Mouse (Mus musculus) limb, embryonic 14.5 days (tissue): Measurements from ENCODE around the gene Tmem205. TPM values are rescaled to one million over a fixed set of nuclear protein-coding genes. Genes with fewer than 3 reads are reported as not detected.

Source experiments
- ATAC-seq: fragments of 200-750 bp; cut with Nextera tagmentation; 2 replicates; pipeline ENCODE4 v1.8.0; 2017; ENCODE audit warnings: low read depth, moderate number of reproducible peaks, moderate TSS enrichment; ENCODE audit not compliant: low FRiP score
- DNase-seq: peaks from one replicate; pipeline ENCODE4 v3.0.0-alpha.2; 2015; ENCODE audit warnings: low spot score
- H3K27ac ChIP-seq: fragments of 300-500 bp; sonication (generic); replicated peaks from 2 replicates; pipeline ENCODE4 v1.5.1; 2014; ENCODE audit warnings: low read depth, mild to moderate bottlenecking, low read length, moderate library complexity, mixed read lengths
- H3K27me3 ChIP-seq: fragments of 300-500 bp; sonication (generic); 2 replicates; pipeline ENCODE4 v1.6.1; 2014; ENCODE audit warnings: low read length, mixed read lengths; ENCODE audit not compliant: control insufficient read depth, insufficient read depth
- H3K36me3 ChIP-seq: fragments of 300-500 bp; sonication (generic); 2 replicates; pipeline ENCODE4 v1.6.1; 2014; ENCODE audit warnings: mild to moderate bottlenecking, low read length, moderate library complexity, mixed read lengths; ENCODE audit not compliant: control insufficient read depth, insufficient read depth
- H3K4me1 ChIP-seq: fragments of 300-500 bp; sonication (generic); 2 replicates; pipeline ENCODE4 v1.6.1; 2014; ENCODE audit warnings: antibody characterized with exemption, low read length, mixed read lengths; ENCODE audit not compliant: control insufficient read depth, insufficient read depth
- H3K4me2 ChIP-seq: fragments of 300-500 bp; sonication (generic); replicated peaks from 2 replicates; pipeline ENCODE4 v1.6.1; 2014; ENCODE audit warnings: low read depth, mild to moderate bottlenecking, low read length, moderate library complexity; ENCODE audit not compliant: severe bottlenecking
- H3K4me3 ChIP-seq: fragments of 300-500 bp; sonication (generic); replicated peaks from 2 replicates; pipeline ENCODE4 v1.5.1; 2014; ENCODE audit warnings: low read length
- H3K9ac ChIP-seq: fragments of 300-500 bp; sonication (generic); 2 replicates; pipeline ENCODE4 v1.6.1; 2014; ENCODE audit warnings: mild to moderate bottlenecking, low read depth, low read length, moderate library complexity; ENCODE audit not compliant: severe bottlenecking
- H3K9me3 ChIP-seq: fragments of 300-500 bp; sonication (generic); 2 replicates; pipeline ENCODE4 v1.6.1; 2016; ENCODE audit warnings: low read length; ENCODE audit not compliant: control insufficient read depth
- POLR2A ChIP-seq: fragments of 200-500 bp; IDR thresholded peaks from 2 replicates; pipeline ENCODE4 v1.8.0; 2012; ENCODE audit warnings: inconsistent platforms, mild to moderate bottlenecking, moderate library complexity, borderline replicate concordance; ENCODE audit not compliant: insufficient read depth, insufficient read length; ENCODE audit errors: extremely low read depth
- WGBS: fragments of 180-500 bp; shearing (Covaris S2); extraction: QIAGEN DNeasy Blood & Tissue Kit; methylation state at CpG from one replicate; pipeline ENCODE4 v1.1.7; 2014; 5-methylcytosine and 5-hydroxymethylcytosine counted together
- polyA plus RNA-seq, 2 experiments: library from polyadenylated mRNA; depleted of rRNA in 1 of 2; stranded (reverse) in 1 of 2; unstranded in 1 of 2; fragments of >200 nt; fragmentation: Nextera tagmentation in 1 of 2; extraction: Ambion mirVana in 1 of 2; gene quantifications; 2 replicates each; pipeline versions ENCODE4 v1.2.1 to v1.2.3; 2012 to 2014

Gene Tmem205
- polyA plus RNA-seq, 2 experiments = 37.4 to 51.5 TPM

GRCm38 (mm10) chr9:21937711-21938175, 10.4 kb upstream of the Tmem205 start:
- 84% methylated on average over 4 of the region's 4 CpGs for WGBS
- Histone ChIP-seq H3K27ac (no peak overlapping the region), H3K4me3 (peak overlapping the region; percentile 58; the same call in 1 of the 2 replicates), H3K27me3 (no peaks in the 10 kb centered on the region), H3K4me2 (no peak overlapping the region), H3K36me3 (peaks cover 8% of the 10 kb centered on the region; the same call in 1 of the 2 replicates), H3K9ac (no peak overlapping the region), H3K9me3 (no peaks in the 10 kb centered on the region), H3K4me1 (peaks cover 3% of the 10 kb centered on the region; the same call in 1 of the 2 replicates)
- no peak for ATAC-seq
- DNase-seq = no peak
- no peak for TF ChIP-seq POLR2A

GRCm38 (mm10) chr9:21936692-21937570, 9.6 kb upstream of the Tmem205 start, which contains the start of gene Plppr2:
Gene Plppr2, plus strand, starts transcription at chr9:21937033.
- TF ChIP-seq POLR2A = 0 out of 2 replicates have a peak, but pooled peaks have one; percentile 39
- peak within 1 kb of the TSS; percentile 72 for H3K4me2 ChIP-seq
- H3K4me1 ChIP-seq = peaks cover 3% of the 10 kb centered on the region; the same call in 1 of the 2 replicates
- peak within 1 kb of the TSS; percentile 19; the same call in 1 of the 2 replicates for H3K27ac ChIP-seq
- H3K4me3 ChIP-seq = peak within 1 kb of the TSS; percentile 58
- no peaks in the 10 kb centered on the region for H3K9me3 ChIP-seq
- peak within 1 kb of the TSS; percentile 59 for H3K9ac ChIP-seq
- H3K27me3 ChIP-seq = no peaks in the 10 kb centered on the region
- 3% methylated on average over 43 of the region's 43 CpGs for WGBS
- ATAC-seq = peak; percentile 97
- H3K36me3 ChIP-seq = peaks cover 8% of the 10 kb centered on the region; the same call in 1 of the 2 replicates
- peak; percentile 95 for DNase-seq

GRCm38 (mm10) chr9:21935466-21936131, 8.2 kb upstream of the Tmem205 start:
- ATAC-seq (no peak), DNase-seq (no peak)
- no peak for TF ChIP-seq POLR2A
- H3K27ac ChIP-seq = no peak overlapping the region
- 80% methylated on average over 7 of the region's 7 CpGs for WGBS
- H3K4me3 ChIP-seq = no peak overlapping the region
- H3K9ac ChIP-seq = no peak overlapping the region
- H3K9me3 ChIP-seq = no peaks in the 10 kb centered on the region
- no peaks in the 10 kb centered on the region for H3K27me3 ChIP-seq
- H3K36me3 ChIP-seq = peaks cover 4% of the 10 kb centered on the region; the same call in 1 of the 2 replicates
- peaks cover 3% of the 10 kb centered on the region; the same call in 1 of the 2 replicates for H3K4me1 ChIP-seq
- H3K4me2 ChIP-seq = peak overlapping the region; percentile 72; the same call in 1 of the 2 replicates

GRCm38 (mm10) chr9:21934021-21934420, 6.7 kb upstream of the Tmem205 start:
- peaks cover 3% of the 10 kb centered on the region; the same call in 1 of the 2 replicates for H3K4me1 ChIP-seq
- no peaks in the 10 kb centered on the region for H3K36me3 ChIP-seq
- no peak for TF ChIP-seq POLR2A
- no peak for ATAC-seq
- H3K27me3 ChIP-seq = no peaks in the 10 kb centered on the region
- H3K27ac ChIP-seq = no peak overlapping the region
- no peak for DNase-seq
- H3K9ac ChIP-seq = no peak overlapping the region
- 85% methylated on average over 12 of the region's 12 CpGs for WGBS
- H3K4me2 ChIP-seq = no peak overlapping the region
- H3K9me3 ChIP-seq = no peaks in the 10 kb centered on the region
- H3K4me3 ChIP-seq = no peak overlapping the region
